Mouse (Mus musculus) megakaryocyte, embryonic 14.5 days (primary cell): ENCODE data around the gene Cd24a.

ENCODE experiments used
- FLI1 ChIP-seq: IDR thresholded peaks from 2 replicates; pipeline ENCODE4 v1.6.1; 2012; ENCODE audit warnings: low read length, inconsistent platforms, mixed read lengths
- GATA1 ChIP-seq: IDR thresholded peaks from 3 replicates; pipeline ENCODE4 v1.6.1; 2012; ENCODE audit warnings: mixed read lengths, low read length, inconsistent platforms, borderline replicate concordance

- TF ChIP-seq GATA1 = no peak
- no peak for TF ChIP-seq FLI1
These were observed 51.8 kb downstream of the Cd24a start for GRCm38 (mm10) chr10:43629857-43630256.
